Mouse (Mus musculus): ENCODE data around the gene Baz1b.

The Baz1b gene

DNA sequence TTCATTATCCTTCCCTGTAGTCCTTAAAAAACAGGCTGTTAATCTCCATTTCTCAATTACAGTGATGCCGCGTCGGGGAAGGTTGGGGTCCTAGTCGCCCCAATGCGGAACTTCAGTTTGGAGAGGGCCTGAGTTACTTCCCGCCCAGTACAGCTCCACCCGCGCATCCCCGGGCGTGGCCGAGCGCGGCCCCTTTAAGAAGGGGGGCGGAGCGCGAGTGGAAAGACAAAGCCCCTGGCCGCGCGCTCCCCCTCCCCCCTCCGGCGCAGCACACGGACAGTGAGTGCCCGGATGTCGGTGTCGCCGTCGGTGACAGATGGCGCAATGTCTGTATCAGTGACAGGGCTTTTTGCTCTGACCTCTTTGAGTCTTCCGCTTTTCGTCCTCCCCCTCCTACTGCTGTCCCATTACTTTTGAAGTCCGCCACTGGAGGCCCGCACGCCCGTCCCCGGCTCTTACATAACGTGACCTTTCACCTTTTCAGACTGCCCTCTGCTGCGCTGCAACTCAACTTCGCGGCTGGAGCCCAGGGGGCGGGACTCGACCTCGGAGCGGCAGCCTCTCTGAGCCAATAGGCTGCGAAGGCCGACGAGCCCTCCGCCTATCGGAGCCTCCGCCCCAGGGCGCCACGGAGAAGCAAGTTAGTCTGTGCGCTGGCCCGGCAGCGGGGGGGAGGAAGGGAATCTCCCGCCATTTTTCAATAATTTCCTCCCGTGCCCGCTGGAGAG, at the start of gene Baz1b:
TSS of gene Baz1b (plus strand) at position 644 of the 728 bp plus-strand sequence.
- peak; percentile 97 for DNase-seq (ENCODE audit: low read depth)

DNA sequence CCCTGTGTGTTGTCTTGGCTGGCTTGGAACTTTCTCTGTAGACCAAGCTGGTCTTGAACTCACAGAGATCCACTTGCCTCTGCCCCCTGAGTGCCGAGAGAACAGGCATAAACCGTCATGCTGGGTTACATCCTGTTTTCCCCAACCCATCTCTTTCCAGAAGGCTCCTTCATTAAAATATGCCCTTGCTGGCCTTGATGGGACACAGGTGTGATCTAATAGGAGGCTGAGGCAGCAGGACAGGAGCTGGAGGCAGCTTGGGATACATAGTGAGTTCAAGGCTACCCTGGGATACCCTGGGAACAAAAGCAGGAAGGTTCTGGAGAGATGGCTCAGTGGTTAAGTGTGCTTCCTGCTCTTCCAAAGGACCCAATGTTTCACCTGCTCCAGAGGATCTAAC, 47.2 kb upstream of the Baz1b start:
- DNase-seq (ENCODE audit: low read depth): no peak

DNA sequence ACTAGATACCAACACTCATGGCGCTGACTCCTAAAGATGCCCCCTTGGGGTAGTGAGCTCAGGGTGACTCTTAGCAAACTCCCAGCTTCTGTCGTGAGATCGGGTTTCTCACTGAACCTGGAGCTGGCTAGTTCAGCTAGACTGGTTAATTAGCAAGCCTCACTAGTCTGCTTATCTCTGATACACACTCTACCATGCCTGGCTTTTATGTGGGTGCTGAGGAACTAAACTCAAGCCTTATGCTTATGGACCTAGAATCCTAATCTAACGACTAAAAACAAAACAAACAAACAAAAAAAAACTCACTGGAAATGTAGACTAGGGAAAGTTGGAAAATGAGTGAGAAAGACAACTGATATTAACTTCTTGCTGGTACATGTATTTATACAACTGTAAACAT, 42.6 kb upstream of the Baz1b start:
- DNase-seq (ENCODE audit: low read depth): no peak

DNA sequence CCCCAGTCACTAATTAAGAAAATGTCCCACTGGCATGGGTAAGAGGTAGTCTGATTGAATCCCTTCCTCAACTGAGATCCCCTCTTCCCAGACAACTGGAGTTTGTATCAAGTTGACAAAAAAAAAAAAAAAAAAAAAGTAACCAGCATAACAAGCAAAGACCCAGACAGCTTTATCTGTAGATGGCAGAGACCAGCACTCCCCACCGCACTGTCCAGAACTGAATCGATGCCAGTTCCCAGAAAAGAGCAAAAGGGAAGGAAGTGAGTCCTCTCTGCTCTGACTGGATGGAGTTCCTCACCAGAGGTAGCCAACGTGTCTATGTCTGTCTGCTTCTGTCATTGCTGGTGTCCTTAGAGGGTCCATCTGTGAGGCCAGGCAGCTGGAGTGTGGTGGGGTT, 41.5 kb upstream of the Baz1b start:
- DNase-seq (ENCODE audit: low read depth): no peak

DNA sequence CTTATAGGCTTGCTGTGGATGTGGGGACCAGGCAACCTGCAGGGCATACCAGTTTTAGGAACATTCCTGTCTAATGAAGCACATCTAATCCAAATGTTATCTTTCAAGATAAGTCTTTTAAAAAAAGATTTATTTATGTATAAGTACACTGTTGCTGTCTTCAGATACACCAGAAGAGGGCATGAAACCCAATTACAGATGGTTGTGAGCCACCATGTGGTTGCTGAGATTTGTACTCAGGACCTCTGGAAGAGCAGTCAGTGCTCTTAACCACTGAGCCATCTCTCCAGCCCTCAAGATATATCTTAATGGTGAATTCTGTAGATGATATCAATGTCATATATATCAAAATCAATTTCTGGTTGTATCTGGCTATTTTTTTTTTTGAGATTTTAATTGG, 41.1 kb upstream of the Baz1b start:
- DNase-seq (ENCODE audit: low read depth): no peak

DNA sequence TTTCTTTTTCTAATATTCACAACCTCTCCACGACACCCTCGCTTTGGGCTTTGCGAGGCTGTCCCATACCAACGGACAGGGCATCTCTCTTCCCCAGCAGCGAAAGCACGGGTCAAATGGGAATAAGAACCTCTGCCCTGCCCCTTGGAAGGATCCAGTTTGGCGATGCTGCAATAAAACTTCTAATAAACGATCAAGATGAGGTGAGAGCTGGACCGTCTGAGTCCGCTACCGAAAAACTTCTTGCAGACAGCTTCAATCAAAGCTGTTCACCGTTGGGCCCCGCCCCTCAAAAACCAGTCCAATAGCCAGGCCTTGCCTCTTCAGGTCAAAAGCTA, 38.4 kb upstream of the Baz1b start:
- DNase-seq (ENCODE audit: low read depth): no peak

DNA sequence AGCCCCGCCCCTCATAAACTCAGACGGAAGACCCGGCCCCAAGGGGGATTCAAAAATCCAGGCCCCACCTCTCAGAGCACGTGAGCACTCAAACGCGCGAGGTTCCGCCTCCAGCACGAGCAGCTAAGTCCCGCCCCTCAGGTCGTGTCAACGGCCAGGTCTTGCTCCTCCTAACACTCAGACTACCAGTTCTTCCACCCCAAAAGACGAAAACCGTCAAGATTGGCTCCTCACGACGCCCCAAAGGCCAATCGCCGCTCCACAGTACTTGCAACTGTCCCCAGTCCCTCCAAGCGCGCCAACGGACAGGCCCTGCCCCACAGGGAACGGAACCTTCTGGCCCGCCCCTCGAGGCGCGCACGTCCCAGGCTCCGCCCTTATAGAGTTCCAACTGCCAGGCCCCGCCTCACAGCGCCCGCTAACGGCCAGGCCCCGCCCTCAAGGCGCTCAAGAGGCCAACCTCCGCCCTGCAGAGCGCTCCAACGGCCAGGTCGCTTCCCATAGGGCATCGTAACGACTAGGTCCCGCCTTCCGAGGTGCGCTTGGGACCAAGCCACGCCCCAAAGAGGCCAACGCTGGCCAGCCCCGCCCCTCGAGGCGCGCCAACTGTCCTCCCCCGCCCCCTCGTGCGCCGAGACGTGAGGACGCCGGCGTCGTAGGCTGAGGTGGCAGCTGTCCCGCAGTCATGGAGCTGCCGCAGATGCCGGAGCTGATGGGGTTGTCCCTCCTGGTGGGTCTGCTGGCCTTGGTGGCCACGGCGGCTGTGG, 37.8 kb upstream of the Baz1b start, which contains the start of gene Tbl2:
TSS of gene Tbl2 (plus strand) at position 605 of the 767 bp plus-strand sequence.
- DNase-seq (ENCODE audit: low read depth): peak; percentile 98

DNA sequence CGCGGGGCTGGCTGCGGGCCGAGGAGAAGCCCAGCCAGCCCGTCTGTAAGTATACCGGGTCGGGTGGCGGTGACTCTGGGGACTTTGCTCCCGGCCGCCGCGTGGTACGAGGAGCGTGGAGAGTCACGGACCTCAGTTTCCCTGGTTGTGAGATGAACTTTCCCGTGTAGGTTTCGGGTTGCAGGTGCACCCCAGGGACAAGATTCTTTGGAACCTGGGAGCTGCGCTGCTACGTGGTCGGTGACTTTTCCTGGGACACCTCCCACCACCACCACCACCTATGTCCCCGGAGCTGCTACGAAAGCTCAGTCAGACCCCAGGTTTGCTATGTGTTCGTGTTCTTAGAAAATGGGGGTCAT, 37.3 kb upstream of the Baz1b start:
- DNase-seq (ENCODE audit: low read depth): no peak

DNA sequence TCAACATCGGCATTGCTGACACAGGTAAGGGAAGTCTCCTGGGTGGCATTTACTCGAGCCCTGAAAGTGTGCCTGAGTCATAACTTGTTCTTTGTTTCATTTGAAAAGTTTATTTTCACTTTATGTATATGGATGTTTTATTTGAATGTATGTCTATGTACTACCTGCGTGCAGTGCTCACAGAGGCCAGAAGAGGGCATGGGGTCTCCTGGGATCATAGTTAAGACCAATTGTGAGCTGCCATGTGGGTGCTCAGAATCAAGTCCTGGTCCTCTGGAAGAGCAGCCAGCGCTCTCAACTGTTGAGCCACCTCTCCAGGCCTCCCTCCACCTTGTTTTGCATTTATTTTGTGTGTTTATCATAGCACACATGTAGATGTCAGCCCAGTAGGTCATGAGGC, 30.6 kb upstream of the Baz1b start:
- no peak for DNase-seq (ENCODE audit: low read depth)

DNA sequence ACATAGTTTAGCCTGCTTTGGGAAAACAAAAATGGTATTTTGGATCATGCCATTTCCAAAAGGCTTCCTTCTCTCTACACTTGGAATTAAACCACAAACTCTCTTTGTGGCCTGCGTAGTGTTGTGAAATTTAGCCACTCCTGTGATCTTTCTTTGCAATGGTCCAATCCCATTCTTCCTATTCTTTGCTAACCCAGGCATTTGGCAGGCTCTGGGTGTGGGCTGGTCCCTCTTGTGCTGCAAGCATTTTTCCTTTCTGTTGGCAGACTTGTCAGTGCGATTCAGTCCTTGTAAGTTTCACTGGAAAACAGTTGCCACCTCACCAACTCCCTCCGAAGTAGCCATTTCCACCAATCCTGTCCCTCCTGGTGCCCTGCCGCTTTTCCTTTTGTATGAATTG, 25.8 kb upstream of the Baz1b start:
- peak; percentile 90 for DNase-seq (ENCODE audit: low read depth)

DNA sequence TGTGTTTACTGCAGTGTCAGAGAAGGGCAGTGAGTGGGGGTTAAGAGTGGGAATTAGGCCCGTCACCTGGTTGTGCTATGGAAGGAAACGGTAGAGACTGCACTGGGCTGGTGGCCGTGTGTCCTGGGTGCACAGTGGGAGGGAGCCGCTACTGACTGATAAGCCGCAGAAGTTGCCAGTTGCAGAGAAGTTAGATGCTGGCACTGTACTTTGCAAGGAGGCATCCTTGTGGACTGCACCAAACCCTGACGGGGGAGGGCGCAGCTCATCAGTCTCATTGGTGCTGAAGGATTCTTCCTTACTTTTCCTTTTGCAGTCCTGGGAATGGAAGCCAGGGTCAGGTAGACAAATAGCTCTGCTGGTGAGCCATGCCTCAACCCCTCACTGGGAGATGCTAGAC, 25.4 kb upstream of the Baz1b start:
- DNase-seq (ENCODE audit: low read depth): no peak

DNA sequence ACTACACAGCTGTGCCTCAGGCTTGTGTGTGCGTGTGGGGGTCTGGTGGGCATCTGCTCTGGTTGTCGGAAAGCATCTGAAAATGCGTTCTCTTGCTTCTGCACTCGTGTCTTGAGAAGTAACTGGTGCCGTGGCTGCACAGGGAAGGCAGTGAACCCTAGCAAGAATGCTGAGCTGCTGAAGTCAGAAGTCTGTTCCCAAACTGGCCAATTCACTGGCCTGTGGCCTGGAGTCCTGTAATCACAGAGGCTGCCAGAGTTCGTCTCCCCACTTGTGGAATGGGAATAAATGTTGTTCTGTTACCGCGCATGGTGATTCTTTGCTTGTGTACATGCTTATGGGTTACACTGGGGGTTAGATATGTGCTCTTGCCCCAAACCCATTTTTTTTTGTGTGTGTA, 24.7 kb upstream of the Baz1b start:
- no peak for DNase-seq (ENCODE audit: low read depth)

DNA sequence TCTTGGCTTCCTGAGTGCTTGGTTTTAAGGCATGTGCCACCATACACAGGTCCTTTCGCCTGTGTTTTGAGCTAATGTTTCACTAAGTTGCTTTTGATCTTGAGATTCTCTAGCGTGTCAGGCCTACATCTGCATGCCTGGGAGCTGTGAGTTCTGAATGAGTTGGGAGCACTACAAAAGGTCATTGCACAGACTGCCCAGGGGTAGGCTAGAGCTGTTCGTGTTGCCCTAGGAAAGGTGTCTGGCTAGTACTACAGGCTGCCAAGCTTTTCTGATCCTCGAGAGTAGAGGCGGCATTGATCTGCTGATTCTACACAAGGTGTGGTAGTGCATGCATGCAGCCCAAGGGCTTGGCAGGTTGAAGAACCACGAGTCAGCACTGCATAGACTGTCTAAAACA, 24.2 kb upstream of the Baz1b start:
- DNase-seq (ENCODE audit: low read depth): no peak

DNA sequence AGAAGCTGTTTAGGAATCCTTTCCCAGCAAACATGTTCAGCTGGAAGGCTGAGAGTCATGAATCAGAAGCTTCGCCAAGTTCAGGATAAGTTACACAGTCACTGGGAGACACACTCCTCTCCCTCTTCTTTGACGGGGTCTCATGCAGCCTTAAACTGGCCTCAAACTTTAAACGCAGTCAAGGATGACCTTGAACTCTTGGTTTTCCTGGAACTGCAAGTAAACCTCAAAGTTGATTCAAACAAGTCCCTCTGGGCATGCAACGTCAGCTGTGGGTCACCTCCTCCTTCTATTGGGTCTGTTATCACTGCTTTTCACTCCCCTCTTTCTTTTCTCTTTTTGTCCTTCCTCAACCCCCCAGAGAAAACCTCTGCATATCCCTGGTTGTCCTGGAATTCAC, 20.2 kb upstream of the Baz1b start:
- no peak for DNase-seq (ENCODE audit: low read depth)

DNA sequence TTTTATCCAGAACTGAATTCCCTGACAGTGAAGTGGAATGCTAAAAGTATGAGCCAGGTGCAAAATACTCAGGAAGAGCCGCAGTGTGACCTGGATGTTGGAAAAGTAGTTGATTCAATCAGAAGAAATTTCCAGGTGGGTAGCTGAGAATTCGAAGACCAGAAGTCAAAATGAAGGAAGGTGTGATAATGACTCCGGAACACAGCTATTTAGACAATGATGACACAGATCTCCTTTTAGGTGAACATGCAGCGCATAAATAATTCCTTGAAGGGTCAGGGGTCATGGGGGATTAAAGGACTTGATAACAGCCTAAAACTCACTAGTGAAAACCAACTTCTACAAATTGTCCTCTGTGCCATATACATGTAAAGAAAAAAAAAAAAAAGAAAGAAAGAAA, 19.6 kb upstream of the Baz1b start:
- DNase-seq (ENCODE audit: low read depth): no peak

DNA sequence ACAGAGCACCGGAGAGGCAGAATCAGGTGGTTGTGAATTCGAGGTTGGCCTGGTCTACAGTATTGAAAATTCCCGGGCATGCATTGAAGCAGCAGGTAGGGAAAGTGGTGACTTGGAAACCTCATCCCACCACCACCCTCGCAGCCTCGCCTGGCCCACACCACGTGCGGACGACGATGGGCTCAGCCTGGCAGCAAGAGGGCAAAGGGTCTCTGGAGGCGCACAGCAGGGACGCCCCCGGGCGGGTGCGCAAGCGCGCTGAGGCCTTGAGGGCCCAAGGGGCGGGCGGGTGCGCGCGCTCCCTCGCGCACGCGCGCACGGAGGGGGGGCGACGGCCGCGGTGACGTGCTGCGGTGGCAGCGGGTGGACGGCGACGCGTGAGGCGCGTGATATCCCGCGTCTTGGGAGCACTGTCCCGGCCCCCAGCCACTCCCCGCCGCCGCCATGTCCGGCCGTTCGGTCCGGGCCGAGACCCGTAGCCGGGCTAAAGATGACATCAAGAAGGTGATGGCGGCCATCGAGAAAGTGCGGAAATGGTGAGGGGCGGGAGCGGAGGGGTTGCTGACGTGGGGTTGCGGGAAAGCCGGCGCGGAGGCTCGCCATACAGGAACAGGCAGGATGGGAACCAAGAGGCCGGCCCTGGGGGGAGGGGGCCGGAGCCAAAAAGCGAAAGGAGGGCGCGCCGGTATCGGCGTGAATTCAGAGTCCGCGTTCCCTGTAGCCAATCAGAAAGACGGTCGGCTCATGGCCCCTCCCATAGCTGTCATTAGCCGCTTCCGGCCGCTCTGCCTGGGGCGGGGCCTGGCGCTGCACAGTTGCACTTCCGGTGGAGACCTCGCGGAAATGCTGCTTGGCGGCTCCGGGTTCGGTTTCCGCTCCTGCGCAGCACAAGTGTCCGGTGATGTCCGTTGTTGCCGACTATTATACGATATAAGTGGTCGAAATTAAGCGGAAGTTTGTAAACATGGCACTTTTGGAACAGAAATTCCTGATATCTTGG, 18.7 kb upstream of the Baz1b start, which contains the start of gene Bcl7b:
TSS of gene Bcl7b (plus strand) at position 221 of the 1,000 bp plus-strand sequence.
- DNase-seq (ENCODE audit: low read depth): peak; percentile 95

DNA sequence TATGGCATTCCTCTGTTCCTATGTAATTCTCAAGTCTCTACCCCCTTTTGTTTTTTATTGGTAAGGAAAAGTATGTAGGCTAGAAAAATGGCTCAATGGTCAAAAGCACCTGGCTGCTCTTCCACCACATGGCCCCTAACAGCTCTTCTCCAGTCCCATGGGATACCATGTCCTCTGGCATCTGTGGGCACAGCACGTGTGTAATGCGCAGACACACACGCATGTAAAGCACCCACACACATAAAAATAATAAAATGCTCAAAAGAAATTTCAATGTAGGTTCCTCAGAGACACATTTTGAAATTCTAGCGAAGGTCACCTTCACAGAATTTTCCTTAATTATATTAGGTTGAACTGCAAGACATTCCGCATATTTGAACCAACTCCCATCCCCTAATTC, 17.6 kb upstream of the Baz1b start:
- DNase-seq (ENCODE audit: low read depth): no peak

DNA sequence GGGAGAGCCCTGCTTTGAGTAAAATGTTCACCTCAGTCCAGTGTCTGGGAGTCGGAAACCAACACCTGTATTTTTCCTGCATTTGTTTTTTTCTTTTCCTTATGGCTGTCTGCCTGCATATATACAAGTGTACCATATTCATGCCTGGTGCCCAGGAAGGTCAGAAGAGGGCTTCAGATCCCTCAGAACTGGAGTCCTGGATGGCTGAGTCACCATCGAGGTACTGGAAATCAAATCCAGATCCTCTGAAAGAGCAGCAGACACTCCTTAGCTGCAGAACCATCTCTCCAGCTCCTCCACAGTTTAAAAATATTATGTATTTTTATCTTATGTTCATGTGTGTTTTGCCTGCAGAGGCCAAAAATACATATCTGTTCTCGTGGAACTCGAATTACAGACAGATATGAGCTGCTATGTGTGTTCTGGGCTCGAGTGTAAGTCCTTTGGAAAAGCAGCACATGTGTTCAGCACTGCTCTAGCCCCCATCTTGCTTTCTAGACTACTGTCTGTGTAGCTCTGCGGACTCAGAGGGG, 15.3 kb upstream of the Baz1b start:
- no peak for DNase-seq (ENCODE audit: low read depth)

DNA sequence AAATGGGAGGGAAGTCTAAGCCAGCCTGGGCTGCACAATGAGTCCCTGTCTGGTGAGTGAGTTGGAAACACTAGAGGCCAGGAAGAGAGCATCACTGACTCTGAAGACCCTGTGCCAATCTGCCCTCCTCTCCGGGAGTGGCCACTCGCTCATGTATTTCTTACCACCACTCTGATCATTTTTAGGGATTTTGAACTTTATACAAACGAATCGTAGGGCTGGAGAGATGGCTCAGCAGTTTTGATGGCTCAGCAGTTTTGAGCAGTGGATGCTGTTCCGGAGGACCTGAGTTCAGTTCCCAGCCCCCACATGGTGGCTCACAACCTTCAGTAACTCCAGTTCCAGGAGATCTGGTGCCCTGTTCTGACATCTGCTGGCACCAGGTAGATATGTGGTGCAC, 14.1 kb upstream of the Baz1b start:
- no peak for DNase-seq (ENCODE audit: low read depth)

DNA sequence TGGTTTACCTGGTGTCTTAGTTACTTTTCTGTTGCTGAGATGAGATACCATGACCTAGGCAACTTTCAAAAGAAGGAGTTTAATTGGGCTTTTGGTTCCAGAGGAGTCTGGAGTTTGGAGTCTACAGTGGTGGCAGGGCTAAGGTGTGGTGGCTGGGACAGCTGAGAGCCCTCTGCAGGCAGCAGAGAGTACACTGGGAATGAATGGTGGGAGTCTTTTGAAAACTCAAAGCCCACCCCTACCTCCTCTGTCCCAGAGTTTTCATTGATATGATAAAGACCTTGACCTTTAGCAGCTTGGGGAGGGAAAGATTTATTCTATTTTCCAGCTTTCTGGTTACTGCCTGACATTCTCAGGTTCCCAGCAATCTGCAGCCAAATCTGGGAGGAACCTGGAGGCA, 12.0 kb upstream of the Baz1b start:
- DNase-seq (ENCODE audit: low read depth): no peak

DNA sequence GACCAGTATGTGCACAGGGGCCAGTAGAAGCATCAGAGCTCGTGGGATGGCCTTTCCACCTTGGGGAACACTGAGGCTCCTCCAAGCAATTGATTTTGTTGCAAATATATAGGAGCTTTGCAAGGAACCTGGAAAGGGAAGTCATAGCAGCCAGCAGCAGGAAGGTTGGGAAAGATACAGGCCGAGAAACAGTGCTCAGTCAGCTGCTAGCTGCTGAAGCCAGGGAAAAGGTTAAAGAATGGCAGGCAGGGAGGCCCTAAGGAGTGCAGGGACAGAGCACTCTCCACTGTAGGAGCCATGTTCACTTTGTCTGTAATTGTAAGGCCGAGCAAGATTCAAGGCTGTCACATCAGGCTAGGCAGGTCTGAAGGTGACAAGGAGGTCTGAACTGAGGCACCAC, 8.5 kb upstream of the Baz1b start:
- DNase-seq (ENCODE audit: low read depth): no peak

DNA sequence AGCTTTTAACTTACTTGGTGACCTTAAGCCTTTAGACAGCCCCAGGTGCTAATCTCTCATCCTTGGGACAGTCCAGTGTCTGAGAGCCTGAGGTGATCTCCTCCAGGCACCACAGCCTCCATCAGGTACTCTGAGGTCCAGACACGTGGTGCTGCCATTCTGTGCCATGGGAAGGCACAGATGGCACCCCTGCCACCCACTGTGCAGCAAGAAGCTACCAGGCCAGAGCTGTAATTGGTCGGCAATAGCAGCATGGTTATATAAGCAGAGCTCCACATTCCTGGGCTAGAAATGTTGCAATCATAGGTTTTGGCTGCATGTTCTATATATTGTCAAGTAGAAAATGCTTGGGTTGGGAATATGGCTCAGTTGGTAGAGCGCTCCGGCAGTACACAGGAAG, 8.1 kb upstream of the Baz1b start:
- no peak for DNase-seq (ENCODE audit: low read depth)

All from fibroblast of lung, adult 2 months (primary cell).